Mouse (Mus musculus) ES-E14 (cell line): ENCODE results near the gene Gm29666.

Source experiments
- CHD2 ChIP-seq: IDR thresholded peaks from 2 replicates; pipeline ENCODE4 v1.6.1; 2014; ENCODE audit warnings: mild to moderate bottlenecking, low read depth, low read length, inconsistent platforms
- MAFK ChIP-seq: IDR thresholded peaks from 2 replicates; pipeline ENCODE4 v1.6.1; 2014; ENCODE audit warnings: mild to moderate bottlenecking, low read depth, low read length, inconsistent platforms; ENCODE audit not compliant: insufficient read depth
- ZC3H11A ChIP-seq: IDR thresholded peaks from 2 replicates; pipeline ENCODE4 v1.6.1; 2012; ENCODE audit warnings: low read depth, mild to moderate bottlenecking, inconsistent platforms, low read length, borderline replicate concordance

- no peak for TF ChIP-seq ZC3H11A
- no peak for TF ChIP-seq MAFK
- no peak for TF ChIP-seq CHD2
These were observed 40.9 kb upstream of the Gm29666 start for GRCm38 (mm10) chr15:84960692-84961091.
